Mouse (Mus musculus): ENCODE measurements around the gene Prrc2a.

Gene Prrc2a

DNA sequence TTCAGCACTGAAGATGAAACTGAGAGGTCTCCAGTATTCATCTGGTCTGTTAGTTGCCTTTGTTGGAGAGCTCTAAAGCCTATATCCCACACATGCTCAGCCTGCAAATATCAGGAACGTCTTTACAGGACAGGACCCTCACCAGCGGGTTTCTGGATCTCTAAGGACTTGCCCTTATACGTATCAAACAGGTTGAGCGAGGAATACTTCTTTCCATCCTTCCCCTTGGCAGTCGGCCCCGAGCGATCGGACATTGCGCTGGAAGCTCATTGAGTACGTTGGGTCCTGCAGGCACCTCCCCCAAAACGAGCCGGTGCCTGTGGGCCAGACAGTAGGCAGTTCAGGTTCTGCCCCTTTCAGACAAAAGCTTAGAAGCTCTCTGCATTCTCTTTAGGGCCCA lies 2.0 kb downstream of the Prrc2a start:
- DNase-seq (ENCODE audit: low spot score), result no peak

DNA sequence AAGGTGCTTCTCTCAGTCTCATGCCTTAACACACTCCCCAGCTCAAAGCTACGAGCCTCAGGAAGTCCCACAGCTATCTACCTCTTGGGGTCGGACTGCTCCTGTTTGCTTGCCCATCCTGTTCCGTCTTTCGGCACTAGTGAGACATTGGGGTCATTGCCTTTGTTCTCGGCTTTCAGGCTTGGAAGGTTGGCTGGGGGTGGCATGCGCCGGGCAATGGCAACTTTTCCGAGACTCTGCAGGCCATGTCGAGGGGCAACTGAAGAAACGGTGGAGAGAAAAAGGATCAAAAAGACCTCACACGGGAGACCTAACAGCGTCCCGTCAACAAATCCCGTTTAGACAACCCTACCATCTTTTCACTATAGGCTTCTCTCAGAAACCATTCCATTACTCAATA lies 2.6 kb downstream of the Prrc2a start:
- DNase-seq (ENCODE audit: low spot score), result no peak

DNA sequence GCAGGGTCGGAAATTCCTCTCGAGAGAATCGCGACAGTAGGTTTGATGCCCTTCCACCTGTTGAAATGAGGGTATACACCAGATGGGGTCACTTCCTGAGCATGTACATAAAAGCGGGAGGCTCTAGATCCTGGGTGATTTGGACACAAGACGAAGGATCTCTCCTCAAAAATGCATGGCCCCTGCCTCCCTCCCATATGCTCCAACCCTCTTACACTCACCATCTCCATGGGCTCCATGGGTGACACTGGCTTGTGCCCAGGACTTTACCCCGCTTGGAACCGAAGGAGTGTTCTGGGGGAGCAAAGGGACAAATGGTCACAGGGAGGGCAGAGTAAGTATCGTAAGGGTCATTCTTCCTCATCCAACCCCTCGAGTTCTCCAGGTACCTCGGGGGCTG lies 3.3 kb downstream of the Prrc2a start:
- no peak for DNase-seq (ENCODE audit: low spot score)

DNA sequence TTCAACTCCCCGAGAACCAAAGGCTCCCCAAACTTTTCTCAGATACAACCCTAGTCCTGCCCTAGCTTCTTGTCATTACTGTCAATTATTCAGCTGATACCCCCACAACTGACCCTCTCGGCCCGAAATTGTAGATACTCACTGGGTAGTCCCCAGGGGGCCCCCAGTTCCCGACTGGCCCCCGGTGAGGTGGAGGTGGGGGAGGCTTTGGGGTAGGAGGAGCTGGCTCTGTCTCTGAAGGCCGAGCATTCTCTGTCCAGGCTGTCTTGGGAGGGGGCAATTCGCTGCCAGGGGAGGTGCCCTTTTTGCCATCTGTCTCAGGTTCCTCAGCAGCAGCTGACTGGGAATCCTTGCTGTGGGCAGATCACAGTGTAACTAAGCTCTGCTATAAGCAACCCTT lies 5.1 kb downstream of the Prrc2a start:
- DNase-seq (ENCODE audit: low spot score), result no peak

DNA sequence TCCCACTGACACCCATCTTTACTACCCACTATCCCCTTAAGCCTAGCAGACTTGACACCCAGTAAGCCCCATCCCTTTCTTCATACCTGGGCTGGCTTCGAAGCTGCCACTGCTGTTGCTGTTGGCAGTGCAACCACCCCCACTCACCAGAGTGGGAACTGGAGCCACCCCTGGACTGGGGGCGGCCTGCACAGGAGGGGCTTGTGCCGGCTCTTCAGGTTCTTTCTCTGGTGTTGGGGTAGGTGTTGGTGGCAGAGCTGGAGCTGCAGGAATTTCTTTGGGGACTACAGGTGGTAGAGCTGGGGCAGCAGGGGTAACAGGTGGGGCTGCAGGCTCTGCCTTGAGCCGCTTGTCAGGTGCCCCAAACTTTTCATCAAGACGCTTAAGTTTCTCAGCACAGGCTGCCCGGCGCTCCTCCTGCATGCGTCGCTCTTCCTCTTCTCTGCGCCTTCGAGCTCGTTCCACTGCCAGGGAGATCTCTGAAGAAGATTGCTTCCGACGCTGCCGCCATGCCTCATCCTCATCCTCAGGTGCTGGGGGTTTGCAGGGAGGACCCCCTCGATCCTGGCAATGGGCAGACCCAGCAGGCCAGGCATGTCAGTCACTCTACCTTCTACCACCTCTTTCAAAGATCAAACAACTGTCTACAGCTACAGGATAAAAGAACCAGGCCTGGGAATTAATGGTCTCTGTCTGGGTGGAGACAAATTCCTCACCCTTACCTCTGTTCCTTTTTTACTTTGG lies 5.7 kb downstream of the Prrc2a start:
- no peak for DNase-seq (ENCODE audit: low spot score)

DNA sequence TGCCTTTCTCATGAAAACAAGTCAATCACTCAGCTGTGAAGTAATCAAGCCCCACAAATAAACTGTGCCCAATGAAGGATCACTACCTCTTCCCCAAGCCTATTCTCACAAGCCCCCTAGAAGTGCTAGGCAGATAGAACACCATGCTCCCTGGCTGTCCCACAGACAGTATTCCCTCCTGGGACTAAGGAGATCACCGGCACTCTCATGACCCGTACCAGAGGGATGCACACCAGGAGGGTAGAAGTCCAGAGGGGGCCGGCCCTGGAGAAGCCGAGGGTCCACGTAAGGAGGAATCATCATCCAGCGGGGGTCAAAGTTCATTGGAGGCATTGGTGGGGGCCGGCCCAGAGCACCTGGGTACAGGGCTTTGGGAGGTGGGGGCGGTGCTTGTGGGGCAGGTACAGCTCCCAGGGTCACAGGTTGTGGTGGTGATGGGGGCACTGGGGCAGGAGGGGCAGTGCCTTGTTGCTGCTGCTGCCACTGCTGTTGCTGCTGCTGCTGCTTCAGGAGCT lies 7.0 kb downstream of the Prrc2a start:
- DNase-seq (ENCODE audit: low spot score), result no peak

DNA sequence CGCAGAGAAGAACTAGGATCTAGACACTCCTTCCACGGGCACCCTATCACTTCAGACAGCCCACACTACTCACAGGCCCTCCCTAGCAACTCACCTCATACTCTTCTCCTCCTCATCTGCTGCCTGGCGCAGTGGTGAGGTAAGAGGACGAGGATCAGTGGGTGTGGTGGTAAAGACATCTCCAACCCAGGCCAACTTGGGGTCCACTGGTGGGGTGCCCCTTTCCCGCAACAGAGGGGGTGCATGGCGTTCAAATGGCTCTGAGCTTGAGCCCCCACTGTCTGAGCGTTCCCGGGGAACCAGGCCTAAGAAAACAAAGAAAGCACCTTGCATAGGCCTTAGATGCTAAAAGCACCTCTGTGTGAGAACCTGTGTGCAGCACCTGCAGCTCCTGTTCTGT lies 7.4 kb downstream of the Prrc2a start:
- DNase-seq (ENCODE audit: low spot score), result no peak

DNA sequence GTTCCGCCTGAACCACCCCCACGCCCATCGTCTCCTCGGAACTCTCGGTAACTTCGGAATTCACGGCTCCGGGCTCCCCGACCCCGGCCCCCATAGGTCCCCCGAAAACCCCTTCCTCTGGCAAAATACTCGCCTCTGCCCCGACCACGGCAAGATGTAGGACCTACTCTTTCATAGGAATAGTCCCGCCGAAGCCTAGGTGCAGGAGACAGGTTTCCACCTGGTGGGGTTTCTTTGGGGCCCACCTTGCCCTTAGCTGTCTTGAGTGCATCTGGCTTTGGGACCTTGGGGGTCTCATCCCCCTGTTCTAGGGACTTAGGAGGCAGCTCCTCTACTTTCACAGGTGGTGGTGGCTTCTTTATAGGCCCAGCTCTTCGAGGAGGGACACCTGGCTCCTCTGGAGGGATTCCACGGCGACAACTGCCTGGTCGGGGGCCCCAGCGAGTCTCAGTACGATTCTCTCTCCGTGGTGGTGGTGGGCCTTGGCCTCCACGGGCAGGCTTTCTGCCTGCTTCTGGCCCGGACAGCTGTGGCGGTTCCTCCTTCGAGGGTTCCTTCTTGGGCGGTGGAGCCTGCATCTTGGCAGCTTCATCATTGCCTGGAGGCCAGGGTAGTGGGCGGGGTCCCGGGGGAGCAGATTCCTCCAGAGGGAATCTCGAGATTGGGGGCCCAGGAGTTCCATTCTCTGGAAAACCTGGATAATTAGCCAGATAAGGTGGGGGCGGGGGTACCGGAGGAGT lies 8.1 kb downstream of the Prrc2a start:
- DNase-seq (ENCODE audit: low spot score), result no peak

DNA sequence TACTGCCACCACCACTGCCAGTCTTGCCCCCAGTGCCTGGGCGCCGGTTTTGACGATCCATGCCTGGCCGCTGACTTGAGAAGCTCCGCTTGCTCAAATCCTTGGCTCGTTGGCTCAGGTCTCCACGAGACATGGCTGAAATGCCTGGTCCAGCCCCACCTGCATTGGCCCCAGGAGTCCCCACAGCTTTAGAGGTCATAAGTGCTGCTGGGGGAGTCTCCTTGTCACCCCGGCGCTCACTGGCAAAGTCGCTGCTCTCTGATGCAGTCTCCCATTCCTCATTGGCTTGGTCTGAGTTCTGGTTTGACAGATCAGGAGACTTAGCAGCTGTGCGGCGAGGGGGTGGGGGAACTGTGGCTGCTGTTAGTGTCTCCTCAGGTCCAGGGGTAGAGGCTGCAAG lies 9.2 kb downstream of the Prrc2a start:
- no peak for DNase-seq (ENCODE audit: low spot score)

DNA sequence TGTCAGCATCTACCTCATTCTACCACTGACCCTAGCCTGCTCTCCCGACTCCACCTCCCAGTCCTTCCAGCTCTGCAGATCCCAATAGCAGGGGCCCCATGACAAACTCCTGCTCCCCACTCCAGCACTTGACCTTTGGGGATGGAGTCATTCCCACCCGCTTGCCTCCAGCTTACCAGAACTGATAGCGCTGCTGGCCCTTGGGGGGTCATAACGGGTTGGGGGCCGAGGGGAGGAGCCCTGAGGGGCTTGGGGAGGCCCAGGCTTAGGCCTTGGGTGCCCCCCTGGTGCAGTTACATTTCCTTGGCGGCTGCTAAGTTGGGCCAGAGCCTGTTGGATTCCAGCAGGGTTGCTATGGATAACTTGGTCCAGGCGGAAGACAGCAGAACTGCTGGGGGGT lies 10.1 kb downstream of the Prrc2a start:
- DNase-seq (ENCODE audit: low spot score), result no peak

DNA sequence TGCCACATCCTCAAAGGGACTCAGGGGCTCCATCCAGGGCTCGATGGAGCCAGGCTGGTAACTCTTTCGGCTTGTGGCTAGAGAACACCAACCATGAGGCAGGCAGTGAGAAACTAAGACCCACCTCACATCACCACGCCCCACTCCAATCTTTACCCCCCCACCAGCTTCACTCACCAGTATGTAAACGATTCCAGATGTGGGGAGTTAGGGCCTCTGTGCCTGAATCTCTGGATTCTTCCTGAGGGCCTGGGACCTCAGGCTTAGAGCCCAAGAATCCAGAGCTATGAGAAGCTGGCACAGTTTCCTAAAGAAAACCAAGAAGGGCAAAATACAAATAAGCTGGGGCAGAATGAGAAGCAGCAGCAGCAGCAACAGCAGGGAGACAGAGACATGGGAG lies 10.8 kb downstream of the Prrc2a start:
- DNase-seq (ENCODE audit: low spot score), result no peak

DNA sequence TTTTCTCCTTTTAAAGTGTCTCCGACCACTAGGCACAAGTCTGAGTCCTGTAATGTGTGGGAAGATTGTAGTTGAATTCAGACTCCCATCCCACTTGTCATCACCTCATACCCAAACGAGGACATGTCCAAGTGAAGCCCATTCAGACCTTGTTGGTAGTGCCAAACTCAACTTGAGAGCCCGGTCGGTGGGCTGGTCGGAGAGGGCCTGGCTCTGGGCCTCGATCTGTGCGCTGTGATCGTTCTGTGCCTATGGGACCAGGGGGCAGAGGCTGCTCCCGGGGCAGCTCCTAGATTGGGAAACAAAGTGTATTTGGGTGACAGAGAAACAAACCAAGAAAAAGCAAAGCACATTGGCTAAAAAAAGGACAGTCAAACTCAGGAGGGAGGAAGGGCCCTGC lies 11.6 kb downstream of the Prrc2a start:
- DNase-seq (ENCODE audit: low spot score), result no peak

DNA sequence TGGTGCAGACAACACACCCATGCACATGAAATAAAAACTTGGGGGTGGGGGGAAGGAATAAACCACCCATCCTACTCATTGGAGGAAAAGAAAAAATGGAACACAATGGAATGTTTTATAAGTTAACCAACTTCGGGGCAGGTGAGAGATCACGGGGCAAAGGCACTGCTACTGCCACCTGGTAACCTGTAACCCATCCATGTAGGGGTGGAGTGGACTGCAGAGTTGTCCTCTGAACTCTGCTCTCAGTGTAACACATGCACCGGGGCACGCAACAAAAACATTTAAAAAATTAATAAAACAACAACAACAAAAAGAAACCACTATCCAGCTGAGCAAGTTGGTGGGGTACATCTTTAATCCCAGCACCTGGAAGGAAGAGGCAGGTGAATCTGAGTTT lies 12.6 kb downstream of the Prrc2a start:
- DNase-seq (ENCODE audit: low spot score), result no peak

DNA sequence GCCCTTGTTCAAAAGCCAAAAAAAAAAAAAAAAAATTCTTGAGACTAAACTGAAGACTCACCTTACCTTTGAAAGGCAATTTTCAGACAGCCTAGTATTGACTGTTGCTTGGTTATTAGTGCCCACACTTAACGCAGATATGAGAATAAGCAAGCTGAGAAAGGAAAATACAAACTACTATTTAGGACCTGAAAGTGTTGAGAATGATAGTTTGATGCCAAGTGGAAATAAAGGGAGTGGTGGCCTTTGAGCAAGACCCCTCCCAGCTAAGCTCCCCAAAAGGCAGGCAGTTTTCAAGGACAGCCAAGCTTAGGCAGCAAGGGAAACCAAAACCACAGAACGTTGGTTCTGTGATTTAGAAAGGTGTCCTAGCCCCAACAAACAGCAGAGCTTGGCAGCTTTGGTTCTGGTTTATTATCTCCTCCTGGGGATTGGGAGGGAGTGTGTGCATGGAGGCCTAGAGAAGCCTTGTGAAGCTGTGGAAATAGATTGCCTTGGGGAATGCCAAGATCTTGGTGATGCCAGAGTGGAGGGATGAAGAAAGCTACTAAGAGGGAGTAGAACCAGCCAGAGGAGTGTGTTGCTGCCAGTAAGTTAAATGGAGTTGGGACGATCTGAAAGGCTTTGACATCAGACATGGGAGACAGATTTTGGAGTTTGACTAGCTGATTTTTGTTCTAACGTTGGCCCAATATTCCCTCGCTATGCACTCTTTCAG lies 16.6 kb downstream of the Prrc2a start:
- DNase-seq (ENCODE audit: low spot score), result no peak

DNA sequence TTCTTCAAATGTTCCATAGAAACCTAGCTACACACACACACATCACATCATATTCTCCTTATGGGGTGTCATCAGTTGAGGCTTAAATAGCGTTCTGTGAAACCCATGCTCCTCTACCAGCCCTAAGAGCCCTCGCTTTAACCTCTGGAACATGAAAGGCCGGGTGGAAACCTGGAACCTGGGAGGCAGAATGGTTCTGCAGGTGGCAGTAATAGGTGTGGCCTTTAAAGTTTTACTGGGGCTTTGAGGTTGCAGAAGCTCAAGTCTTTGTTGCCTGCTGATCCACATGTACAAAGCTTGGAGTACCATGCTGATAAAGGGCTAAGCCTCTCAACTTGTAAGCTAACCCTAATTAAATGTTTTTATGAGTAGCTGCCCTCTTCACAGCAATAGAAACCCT lies 17.3 kb downstream of the Prrc2a start:
- DNase-seq (ENCODE audit: low spot score), result no peak

DNA sequence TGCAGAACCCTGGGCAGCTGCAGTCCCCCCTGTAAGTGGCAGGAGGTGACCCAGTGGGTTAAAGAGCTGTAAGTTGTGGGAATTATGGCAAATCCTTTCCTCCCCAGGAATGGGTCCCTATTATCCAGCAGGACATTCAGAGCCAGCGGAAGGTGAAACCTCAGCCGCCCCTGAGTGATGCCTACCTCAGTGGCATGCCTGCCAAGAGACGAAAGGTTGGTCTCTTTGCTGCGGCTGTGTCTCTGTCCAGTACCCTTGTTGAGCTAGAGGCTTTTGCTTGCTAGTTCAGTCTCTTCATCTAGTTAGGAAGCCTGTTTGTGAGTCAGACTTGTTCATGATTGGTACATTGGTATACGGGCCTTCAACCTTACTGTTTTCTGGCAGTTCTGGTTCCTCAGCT lies 18.6 kb downstream of the Prrc2a start:
- no peak for DNase-seq (ENCODE audit: low spot score)

DNA sequence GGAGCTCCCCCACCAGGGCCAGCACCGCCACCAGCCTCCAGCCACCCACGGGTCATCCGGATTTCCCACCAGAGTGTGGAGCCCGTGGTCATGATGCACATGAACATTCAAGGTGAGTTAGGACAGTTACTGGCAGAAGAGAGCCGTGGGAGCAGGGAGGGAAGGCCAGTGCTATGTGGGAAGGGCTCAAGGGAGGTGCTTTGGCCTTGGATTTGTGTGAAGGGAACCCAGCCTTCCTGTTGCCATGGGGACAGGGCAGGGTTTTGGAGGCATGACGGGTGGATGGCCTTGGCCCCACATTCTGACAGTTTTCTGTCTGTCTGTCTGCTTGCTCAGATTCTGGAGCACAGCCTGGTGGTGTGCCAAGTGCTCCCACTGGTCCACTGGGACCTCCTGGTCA lies 22.7 kb downstream of the Prrc2a start:
- DNase-seq (ENCODE audit: low spot score), result no peak

DNA sequence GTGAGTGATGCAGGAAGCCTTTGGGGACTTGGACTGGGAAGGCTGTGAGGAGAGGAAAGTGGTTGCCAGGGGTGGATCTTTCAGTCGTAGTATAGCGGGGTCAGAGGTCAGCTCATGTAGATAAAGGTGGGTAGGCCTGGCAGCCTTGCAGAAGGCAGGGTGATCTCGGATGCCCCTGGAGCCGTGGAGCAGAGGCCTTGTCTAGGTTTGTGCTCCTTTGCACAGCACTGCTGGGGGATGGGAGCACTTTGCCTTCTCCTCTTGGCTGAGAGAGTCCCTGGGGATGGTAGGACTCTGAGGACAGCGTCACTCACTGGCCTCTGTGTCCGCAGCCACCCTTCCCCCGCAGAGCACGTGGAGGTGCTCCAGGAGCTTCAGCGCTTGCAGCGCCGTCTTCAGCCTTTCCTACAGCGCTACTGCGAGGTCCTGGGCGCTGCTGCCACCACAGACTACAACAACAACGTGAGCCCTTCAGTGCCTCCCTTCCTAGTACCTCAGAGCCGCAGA lies 24.2 kb downstream of the Prrc2a start:
- no peak for DNase-seq (ENCODE audit: low spot score)

DNA sequence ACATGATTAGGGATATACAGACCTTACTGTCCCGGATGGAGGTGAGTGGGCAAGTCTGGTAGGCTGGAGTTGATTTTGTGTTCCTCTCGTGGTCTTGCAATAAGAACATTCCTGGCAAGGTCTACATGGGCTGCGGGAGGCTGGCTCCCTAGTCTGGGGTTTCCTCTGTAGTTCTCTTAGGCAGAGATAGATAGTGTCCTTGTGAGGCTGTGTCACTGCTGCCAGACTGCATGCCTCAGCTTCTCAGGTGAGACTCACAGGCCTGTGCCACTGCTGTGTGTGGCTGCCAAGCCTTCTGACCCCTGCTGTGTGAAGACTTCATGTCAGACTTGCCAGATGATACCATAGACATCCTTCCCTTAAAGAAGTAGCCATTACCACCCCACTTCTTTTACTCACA lies 25.4 kb downstream of the Prrc2a start:
- DNase-seq (ENCODE audit: low spot score), result no peak

DNA sequence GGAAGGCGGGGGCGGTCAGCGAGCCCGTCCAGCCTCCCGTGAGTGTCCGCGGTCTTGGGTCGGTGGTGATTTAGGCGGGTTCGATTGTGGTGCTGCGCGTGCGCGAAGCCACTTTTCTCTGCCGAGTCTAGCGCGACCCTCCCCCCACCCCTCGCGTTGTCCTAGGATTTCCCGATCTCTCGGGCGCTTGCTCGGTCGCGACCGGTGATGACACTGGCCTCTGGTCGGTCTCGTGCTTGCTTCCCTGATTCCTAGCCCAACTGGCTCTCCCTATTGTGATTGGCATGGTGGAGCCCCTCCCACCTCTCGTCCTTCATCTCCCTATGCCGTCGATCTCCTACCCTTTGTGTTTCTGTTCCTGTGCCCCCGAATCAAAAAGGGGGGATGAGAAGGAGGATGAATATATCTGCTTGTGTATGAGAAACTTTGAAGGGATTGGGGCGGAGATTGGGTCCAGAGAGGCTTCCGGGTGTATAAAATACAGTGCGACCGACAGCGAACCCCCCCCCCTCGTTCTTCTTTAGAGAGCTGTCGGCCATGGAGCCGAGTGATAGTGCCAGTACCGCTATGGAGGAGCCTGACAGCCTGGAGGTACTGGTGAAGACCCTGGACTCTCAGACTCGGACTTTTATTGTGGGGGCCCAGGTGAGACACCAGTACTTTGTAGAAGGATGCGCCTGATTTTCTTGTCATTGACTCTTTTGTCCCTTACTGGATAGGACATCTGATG lies 28.9 kb downstream of the Prrc2a start:
- no peak for DNase-seq (ENCODE audit: low spot score)

DNA sequence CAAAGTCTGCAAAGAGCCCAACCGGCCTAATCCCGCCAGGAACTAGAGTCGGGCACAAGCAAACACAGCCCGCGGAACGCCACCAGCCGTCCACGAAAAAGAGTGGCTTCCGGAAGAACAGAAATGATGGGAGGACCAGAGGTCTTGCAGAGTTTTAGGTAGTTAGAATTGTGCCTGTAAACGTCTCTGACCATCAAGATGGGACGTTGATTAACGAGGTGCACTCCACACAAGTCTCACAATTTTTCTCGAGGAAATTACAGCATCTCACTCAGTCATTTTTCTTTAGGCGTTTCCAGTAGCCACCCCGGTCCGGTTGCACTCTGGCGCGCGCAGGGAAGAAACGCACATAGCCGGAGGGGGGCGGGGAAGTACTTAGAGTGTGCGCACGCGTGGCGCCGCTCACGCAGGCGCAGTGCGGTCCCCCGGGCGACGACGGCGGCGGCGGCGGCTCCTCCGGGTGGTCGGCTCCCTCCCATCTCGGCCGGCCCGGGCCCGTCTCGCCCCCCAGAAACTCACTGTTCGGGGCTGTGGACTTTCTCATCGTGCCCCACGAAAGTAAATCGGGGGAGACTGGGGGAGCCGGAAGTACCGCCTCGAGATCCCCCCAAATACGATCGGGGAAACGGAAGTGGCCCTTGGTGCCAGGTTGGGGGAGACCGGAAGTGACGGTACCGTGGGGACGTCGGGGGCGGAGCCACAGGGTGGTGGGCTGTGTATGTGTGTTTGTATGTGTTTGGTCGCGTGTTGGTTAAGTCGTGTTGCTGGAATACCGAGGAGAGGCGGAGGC lies 29.7 kb downstream of the Prrc2a start, which contains the start of gene Bag6:
Bag6 (plus strand) TSS at position 378 of the 790 bp plus-strand sequence.
- DNase-seq (ENCODE audit: low spot score), result peak; percentile 91
